Mouse (Mus musculus): ENCODE data around the gene Chl1. TPM values are rescaled to one million over a fixed set of nuclear protein-coding genes. Genes with fewer than 3 reads are reported as not detected.

Chl1 gene
- total RNA-seq, 2 experiments from 2014 or later: 153 to 165 TPM

- no peak for DNase-seq (ENCODE audit: low spot score in 2 of 2)
Observed at GRCm38 (mm10) chr6:103534027-103534426, 23.6 kb downstream of the Chl1 start.

- DNase-seq (ENCODE audit: low spot score in 2 of 2): no peak
Observed at GRCm38 (mm10) chr6:103542576-103542975, 32.2 kb downstream of the Chl1 start.

- no peak for DNase-seq (ENCODE audit: low spot score in 2 of 2)
Observed at GRCm38 (mm10) chr6:103543753-103544152, 33.4 kb downstream of the Chl1 start.

GRCm38 (mm10) chr6:103546314-103546713 lies 35.9 kb downstream of the Chl1 start:
- DNase-seq (ENCODE audit: low spot score in 2 of 2): no peak

GRCm38 (mm10) chr6:103549929-103550328 lies 39.5 kb downstream of the Chl1 start:
- no peak for DNase-seq (ENCODE audit: low spot score in 2 of 2)

- DNase-seq (ENCODE audit: low spot score in 2 of 2): no peak
Observed at GRCm38 (mm10) chr6:103558037-103558893, 47.9 kb downstream of the Chl1 start.

GRCm38 (mm10) chr6:103558894-103559225 lies 48.5 kb downstream of the Chl1 start:
- peak; percentile 60 to 81 for DNase-seq (ENCODE audit: low spot score in 2 of 2)

GRCm38 (mm10) chr6:103559344-103559743 lies 49.0 kb downstream of the Chl1 start:
- no peak for DNase-seq (ENCODE audit: low spot score in 2 of 2)

- no peak for DNase-seq (ENCODE audit: low spot score in 2 of 2)
Observed at GRCm38 (mm10) chr6:103564811-103565210, 54.4 kb downstream of the Chl1 start.

GRCm38 (mm10) chr6:103567247-103567646 lies 56.9 kb downstream of the Chl1 start:
- no peak for DNase-seq (ENCODE audit: low spot score in 2 of 2)

GRCm38 (mm10) chr6:103572659-103573058 lies 62.3 kb downstream of the Chl1 start:
- no peak for DNase-seq (ENCODE audit: low spot score in 2 of 2)

- DNase-seq (ENCODE audit: low spot score in 2 of 2): no peak
Observed at GRCm38 (mm10) chr6:103584224-103584623, 73.8 kb downstream of the Chl1 start.

- DNase-seq (ENCODE audit: low spot score in 2 of 2): no peak
Observed at GRCm38 (mm10) chr6:103585667-103586066, 75.3 kb downstream of the Chl1 start.

- no peak for DNase-seq (ENCODE audit: low spot score in 2 of 2)
Observed at GRCm38 (mm10) chr6:103586081-103586480, 75.7 kb downstream of the Chl1 start.

GRCm38 (mm10) chr6:103602070-103602469 lies 91.7 kb downstream of the Chl1 start:
- no peak for DNase-seq (ENCODE audit: low spot score in 2 of 2)

GRCm38 (mm10) chr6:103610656-103611055 lies 100.3 kb downstream of the Chl1 start:
- no peak for DNase-seq (ENCODE audit: low spot score in 2 of 2)

- no peak for DNase-seq (ENCODE audit: low spot score in 2 of 2)
Observed at GRCm38 (mm10) chr6:103612626-103613025, 102.2 kb downstream of the Chl1 start.

GRCm38 (mm10) chr6:103613714-103614113 lies 103.3 kb downstream of the Chl1 start:
- DNase-seq (ENCODE audit: low spot score in 2 of 2): peak in 1 of 2 experiments; percentile 34

- no peak for DNase-seq (ENCODE audit: low spot score in 2 of 2)
Observed at GRCm38 (mm10) chr6:103615924-103616602, 105.7 kb downstream of the Chl1 start.

GRCm38 (mm10) chr6:103620880-103621279 lies 110.5 kb downstream of the Chl1 start:
- DNase-seq (ENCODE audit: low spot score in 2 of 2): no peak

GRCm38 (mm10) chr6:103622117-103622713 lies 111.8 kb downstream of the Chl1 start:
- DNase-seq (ENCODE audit: low spot score in 2 of 2): no peak

GRCm38 (mm10) chr6:103632856-103633255 lies 122.5 kb downstream of the Chl1 start:
- DNase-seq (ENCODE audit: low spot score in 2 of 2): no peak
